Mouse (Mus musculus): ENCODE data around the gene Dnajc11. TPM values are rescaled to one million over a fixed set of nuclear protein-coding genes. Genes with fewer than 3 reads are reported as not detected.

Gene Dnajc11
- polyA plus RNA-seq, 1 experiment from 2014 or later = 25.7 TPM

- no peak for TF ChIP-seq CTCF (IDR thresholded peaks at IDR 0.05; ENCODE audit: low read depth)
- ATAC-seq = no peak
- no peaks in the 10 kb centered on the region for H3K4me1 ChIP-seq (replicated peaks; ENCODE audit: control insufficient read depth, insufficient read depth, low read length)
- H3K27me3 ChIP-seq (replicated peaks; ENCODE audit: control insufficient read depth, insufficient read depth, low read length) = no peaks in the 10 kb centered on the region
- peaks cover 66% of the 10 kb centered on the region for H3K36me3 ChIP-seq (ENCODE audit: control insufficient read depth, insufficient read depth)
- H3K27ac ChIP-seq (ENCODE audit: low read depth, low read length) = no peak overlapping the region
- no peak overlapping the region for H3K9ac ChIP-seq (ENCODE audit: low read depth, low read length)
- no peaks in the 10 kb centered on the region for H3K9me3 ChIP-seq (ENCODE audit: control insufficient read depth)
- 87% methylated on average over 3 of the region's 3 CpGs for WGBS
- H3K4me2 ChIP-seq (replicated peaks; ENCODE audit: low read depth) = no peak overlapping the region
- H3K4me3 ChIP-seq (ENCODE audit: low read depth, low read length) = no peak overlapping the region
These were observed 29.3 kb downstream of the Dnajc11 start for GRCm38 (mm10) chr4:151962817-151963216.

- WGBS = 93% methylated on average over 26 of the region's 26 CpGs
- H3K9ac ChIP-seq (ENCODE audit: low read depth, low read length) = no peak overlapping the region
- no peak overlapping the region for H3K4me3 ChIP-seq (ENCODE audit: low read depth, low read length)
- no peak for ATAC-seq
- H3K4me1 ChIP-seq (replicated peaks; ENCODE audit: control insufficient read depth, insufficient read depth, low read length) = no peaks in the 10 kb centered on the region
- no peaks in the 10 kb centered on the region for H3K27me3 ChIP-seq (replicated peaks; ENCODE audit: control insufficient read depth, insufficient read depth, low read length)
- peaks cover 62% of the 10 kb centered on the region for H3K36me3 ChIP-seq (ENCODE audit: control insufficient read depth, insufficient read depth)
- no peak for TF ChIP-seq CTCF (IDR thresholded peaks at IDR 0.05; ENCODE audit: low read depth)
- no peak overlapping the region for H3K4me2 ChIP-seq (replicated peaks; ENCODE audit: low read depth)
- no peaks in the 10 kb centered on the region for H3K9me3 ChIP-seq (ENCODE audit: control insufficient read depth)
- H3K27ac ChIP-seq (ENCODE audit: low read depth, low read length) = no peak overlapping the region
These were observed 34.9 kb downstream of the Dnajc11 start for GRCm38 (mm10) chr4:151968204-151968921.

GRCm38 (mm10) chr4:151972221-151972967 is 38.9 kb downstream of the Dnajc11 start:
- WGBS = 65% methylated on average over 10 of the region's 10 CpGs
- peak; percentile 75 for TF ChIP-seq CTCF (IDR thresholded peaks at IDR 0.05; ENCODE audit: low read depth)
- ATAC-seq = no peak
- Histone ChIP-seq H3K27ac (ENCODE audit: low read depth, low read length) (no peak overlapping the region), H3K4me3 (ENCODE audit: low read depth, low read length) (no peak overlapping the region), H3K4me1 (replicated peaks; ENCODE audit: control insufficient read depth, insufficient read depth, low read length) (no peaks in the 10 kb centered on the region), H3K36me3 (ENCODE audit: control insufficient read depth, insufficient read depth) (peaks cover 71% of the 10 kb centered on the region), H3K9me3 (ENCODE audit: control insufficient read depth) (no peaks in the 10 kb centered on the region), H3K4me2 (replicated peaks; ENCODE audit: low read depth) (no peak overlapping the region), H3K27me3 (replicated peaks; ENCODE audit: control insufficient read depth, insufficient read depth, low read length) (no peaks in the 10 kb centered on the region), H3K9ac (ENCODE audit: low read depth, low read length) (no peak overlapping the region)

GRCm38 (mm10) chr4:151975441-151975840 is 42.0 kb downstream of the Dnajc11 start:
- no peak for ATAC-seq
- peak; percentile 67 for TF ChIP-seq CTCF (IDR thresholded peaks at IDR 0.05; ENCODE audit: low read depth)
- Histone ChIP-seq H3K4me2 (replicated peaks; ENCODE audit: low read depth) (no peak overlapping the region), H3K27me3 (replicated peaks; ENCODE audit: control insufficient read depth, insufficient read depth, low read length) (no peaks in the 10 kb centered on the region), H3K4me3 (ENCODE audit: low read depth, low read length) (no peak overlapping the region), H3K9ac (ENCODE audit: low read depth, low read length) (no peak overlapping the region), H3K36me3 (ENCODE audit: control insufficient read depth, insufficient read depth) (peaks cover 64% of the 10 kb centered on the region), H3K27ac (ENCODE audit: low read depth, low read length) (no peak overlapping the region), H3K9me3 (ENCODE audit: control insufficient read depth) (no peaks in the 10 kb centered on the region), H3K4me1 (replicated peaks; ENCODE audit: control insufficient read depth, insufficient read depth, low read length) (no peaks in the 10 kb centered on the region)
- 94% methylated on average over 3 of the region's 3 CpGs for WGBS

GRCm38 (mm10) chr4:151977748-151978147 is 44.3 kb downstream of the Dnajc11 start:
- H3K27me3 ChIP-seq (replicated peaks; ENCODE audit: control insufficient read depth, insufficient read depth, low read length) = no peaks in the 10 kb centered on the region
- peak; percentile 89 for TF ChIP-seq CTCF (IDR thresholded peaks at IDR 0.05; ENCODE audit: low read depth)
- H3K27ac ChIP-seq (ENCODE audit: low read depth, low read length) = no peak overlapping the region
- 42% methylated on average over 10 of the region's 10 CpGs for WGBS
- peaks cover 66% of the 10 kb centered on the region for H3K36me3 ChIP-seq (ENCODE audit: control insufficient read depth, insufficient read depth)
- ATAC-seq = no peak
- H3K9ac ChIP-seq (ENCODE audit: low read depth, low read length) = no peak overlapping the region
- H3K4me1 ChIP-seq (replicated peaks; ENCODE audit: control insufficient read depth, insufficient read depth, low read length) = no peaks in the 10 kb centered on the region
- no peak overlapping the region for H3K4me3 ChIP-seq (ENCODE audit: low read depth, low read length)
- no peak overlapping the region for H3K4me2 ChIP-seq (replicated peaks; ENCODE audit: low read depth)
- no peaks in the 10 kb centered on the region for H3K9me3 ChIP-seq (ENCODE audit: control insufficient read depth)

GRCm38 (mm10) chr4:151980699-151981098 is 47.2 kb downstream of the Dnajc11 start:
- no peaks in the 10 kb centered on the region for H3K4me1 ChIP-seq (replicated peaks; ENCODE audit: control insufficient read depth, insufficient read depth, low read length)
- no peak overlapping the region for H3K4me2 ChIP-seq (replicated peaks; ENCODE audit: low read depth)
- no peak overlapping the region for H3K9ac ChIP-seq (ENCODE audit: low read depth, low read length)
- H3K9me3 ChIP-seq (ENCODE audit: control insufficient read depth) = no peaks in the 10 kb centered on the region
- H3K4me3 ChIP-seq (ENCODE audit: low read depth, low read length) = no peak overlapping the region
- peaks cover 37% of the 10 kb centered on the region for H3K36me3 ChIP-seq (ENCODE audit: control insufficient read depth, insufficient read depth)
- peak; percentile 52 for TF ChIP-seq CTCF (IDR thresholded peaks at IDR 0.05; ENCODE audit: low read depth)
- no peaks in the 10 kb centered on the region for H3K27me3 ChIP-seq (replicated peaks; ENCODE audit: control insufficient read depth, insufficient read depth, low read length)
- ATAC-seq = no peak
- WGBS = 79% methylated on average over 8 of the region's 8 CpGs
- H3K27ac ChIP-seq (ENCODE audit: low read depth, low read length) = no peak overlapping the region

Data from intestine, postnatal 0 days (tissue).